Mouse (Mus musculus) liver, embryonic 15.5 days (tissue): ENCODE results near the gene Osbpl3. TPM values are rescaled to one million over a fixed set of nuclear protein-coding genes. Genes with fewer than 3 reads are reported as not detected.
A peak's percentile ranks its signal among the peaks of the same experiment; 100 is the strongest.

ENCODE experiments used
- ATAC-seq: fragments of 200-750 bp; cut with Nextera tagmentation; 2 replicates; pipeline ENCODE4 v1.8.0; 2017; ENCODE audit warnings: moderate number of reproducible peaks, mild to moderate bottlenecking, moderate library complexity; ENCODE audit not compliant: insufficient read depth
- H3K27ac ChIP-seq: fragments of 300-500 bp; sonication (generic); replicated peaks from 2 replicates; pipeline ENCODE4 v1.5.1; 2015; ENCODE audit warnings: mild to moderate bottlenecking, inconsistent platforms
- H3K27me3 ChIP-seq: fragments of 300-500 bp; sonication (generic); 2 replicates; pipeline ENCODE4 v1.6.1; 2015; ENCODE audit warnings: mild to moderate bottlenecking, inconsistent platforms
- H3K36me3 ChIP-seq: fragments of 300-500 bp; sonication (generic); replicated peaks from 2 replicates; pipeline ENCODE4 v1.6.1; 2015; ENCODE audit warnings: moderate library complexity, mild to moderate bottlenecking, inconsistent platforms
- H3K4me1 ChIP-seq: fragments of 300-500 bp; sonication (generic); replicated peaks from 2 replicates; pipeline ENCODE4 v1.6.1; 2015; ENCODE audit warnings: inconsistent platforms
- H3K4me2 ChIP-seq: fragments of 300-500 bp; sonication (generic); 2 replicates; pipeline ENCODE4 v1.6.1; 2015; ENCODE audit warnings: moderate library complexity, mild to moderate bottlenecking, inconsistent platforms
- H3K4me3 ChIP-seq: fragments of 300-500 bp; sonication (generic); replicated peaks from 2 replicates; pipeline ENCODE4 v1.5.1; 2015; ENCODE audit warnings: mild to moderate bottlenecking, inconsistent platforms
- H3K9ac ChIP-seq: fragments of 300-500 bp; sonication (generic); 2 replicates; pipeline ENCODE4 v1.6.1; 2015; ENCODE audit warnings: moderate library complexity, mild to moderate bottlenecking, inconsistent platforms
- H3K9me3 ChIP-seq: fragments of 300-500 bp; sonication (generic); replicated peaks from 2 replicates; pipeline ENCODE4 v1.6.1; 2016; ENCODE audit warnings: inconsistent platforms
- WGBS: fragments of 180-500 bp; shearing (Covaris S2); methylation state at CpG from one replicate; pipeline ENCODE4 v1.1.7; 2015; ENCODE audit warnings: mixed read lengths; ENCODE audit not compliant: insufficient replicate concordance; 5-methylcytosine and 5-hydroxymethylcytosine counted together
- polyA plus RNA-seq: library from polyadenylated mRNA; unstranded; fragments of >200 nt; fragmentation: Nextera tagmentation; extraction: Ambion mirVana; gene quantifications from 2 replicates; pipeline ENCODE4 v1.2.1, GENCODE M21; 2015

Osbpl3 gene
- polyA plus RNA-seq, 1 experiment from 2014 or later = 0.64 TPM

DNA sequence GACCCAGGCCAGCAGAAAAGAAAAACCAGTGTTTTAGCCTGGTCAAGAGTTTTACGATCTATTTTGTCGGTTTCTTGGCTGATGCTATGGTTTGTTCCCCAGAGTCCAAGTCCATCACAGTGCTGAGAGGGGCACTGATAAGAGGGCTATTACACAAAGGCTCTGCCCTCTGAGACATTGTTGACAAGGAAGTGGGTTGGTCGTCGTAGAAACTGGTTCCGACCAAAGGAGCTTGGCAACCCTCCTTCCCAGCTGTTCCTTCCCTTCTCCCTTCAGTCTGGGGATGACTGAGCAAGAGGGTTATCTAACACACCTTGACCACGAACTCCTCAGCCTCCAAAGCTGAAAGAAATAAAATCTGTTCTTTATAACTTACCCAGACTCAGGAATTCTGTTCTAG lies 192.3 kb downstream of the Osbpl3 start, which contains the start of gene Gsdme:
Gene Gsdme, minus strand, starts transcription at position 193 of the 400 bp plus-strand sequence.
- H3K36me3 ChIP-seq = no peaks in the 10 kb centered on the region
- peaks cover 5% of the 10 kb centered on the region; the same call in 1 of the 2 replicates for H3K4me1 ChIP-seq
- H3K9me3 ChIP-seq = no peaks in the 10 kb centered on the region
- no peak within 1 kb of the TSS for H3K4me2 ChIP-seq
- no peak within 1 kb of the TSS for H3K4me3 ChIP-seq
- H3K27me3 ChIP-seq = peaks cover 21% of the 10 kb centered on the region
- no peak within 1 kb of the TSS for H3K9ac ChIP-seq
- no peak within 1 kb of the TSS for H3K27ac ChIP-seq
- WGBS = 41% methylated on average over 6 of the region's 6 CpGs
- no peak for ATAC-seq

DNA sequence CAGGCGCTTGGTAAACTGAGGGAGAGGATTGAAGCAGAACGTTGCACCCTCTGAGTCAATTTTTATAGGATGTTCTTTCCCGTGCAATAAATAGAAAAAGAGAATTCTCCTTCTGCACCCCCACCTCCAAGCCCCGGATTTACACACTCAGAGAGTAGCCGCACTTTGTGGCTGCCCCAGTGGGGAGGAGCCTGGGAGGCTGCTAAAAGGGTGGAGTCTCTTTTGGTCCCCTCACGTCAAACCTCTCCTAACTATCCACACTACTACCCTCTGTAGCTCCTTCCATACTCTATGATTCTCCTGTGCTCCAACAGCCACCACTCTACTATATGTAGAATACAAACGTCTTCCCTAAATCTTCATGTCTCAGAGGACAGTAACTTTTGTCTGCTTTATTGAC lies 193.7 kb downstream of the Osbpl3 start:
- H3K27ac ChIP-seq = no peak overlapping the region
- H3K27me3 ChIP-seq = peaks cover 21% of the 10 kb centered on the region
- H3K4me2 ChIP-seq = peak overlapping the region; percentile 60
- peaks cover 5% of the 10 kb centered on the region; the same call in 1 of the 2 replicates for H3K4me1 ChIP-seq
- peak overlapping the region; percentile 46 for H3K4me3 ChIP-seq
- H3K9ac ChIP-seq = no peak overlapping the region
- H3K36me3 ChIP-seq = no peaks in the 10 kb centered on the region
- 23% methylated on average over 7 of the region's 7 CpGs for WGBS
- H3K9me3 ChIP-seq = no peaks in the 10 kb centered on the region
- no peak for ATAC-seq

DNA sequence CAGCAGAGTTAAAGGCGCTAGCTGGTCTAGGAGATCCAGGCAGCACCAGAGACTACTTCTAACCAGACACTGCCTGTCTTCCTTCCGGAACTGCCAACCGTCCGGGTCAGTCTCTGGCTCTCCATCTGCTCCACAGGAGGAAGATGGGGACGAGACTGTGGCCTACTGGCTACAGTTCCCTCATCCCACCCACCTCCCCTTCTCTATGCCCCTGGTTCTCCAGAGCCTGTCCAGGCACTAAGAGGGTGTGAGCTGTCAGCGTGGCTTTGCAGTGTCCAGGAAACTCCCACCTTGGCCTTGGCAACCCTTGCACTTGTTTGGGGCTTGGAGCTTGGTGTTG lies 194.1 kb downstream of the Osbpl3 start:
- no peak for ATAC-seq
- Histone ChIP-seq H3K4me2 (peak overlapping the region; percentile 60), H3K27me3 (peaks cover 21% of the 10 kb centered on the region), H3K9me3 (no peaks in the 10 kb centered on the region), H3K4me1 (peaks cover 5% of the 10 kb centered on the region; the same call in 1 of the 2 replicates), H3K36me3 (no peaks in the 10 kb centered on the region), H3K27ac (no peak overlapping the region), H3K9ac (no peak overlapping the region), H3K4me3 (peak overlapping the region; percentile 46)
- WGBS = 0% methylated on average over 6 of the region's 6 CpGs

GRCm38 (mm10) chr6:50261201-50261921 lies 194.6 kb downstream of the Osbpl3 start:
- Histone ChIP-seq H3K36me3 (no peaks in the 10 kb centered on the region), H3K4me3 (peak overlapping the region; percentile 46), H3K9me3 (no peaks in the 10 kb centered on the region), H3K4me1 (peaks cover 5% of the 10 kb centered on the region; the same call in 1 of the 2 replicates), H3K9ac (no peak overlapping the region), H3K4me2 (peak overlapping the region; percentile 60), H3K27me3 (peaks cover 21% of the 10 kb centered on the region), H3K27ac (no peak overlapping the region)
- peak; percentile 64 for ATAC-seq
- 5% methylated on average over 27 of the region's 35 CpGs for WGBS

DNA sequence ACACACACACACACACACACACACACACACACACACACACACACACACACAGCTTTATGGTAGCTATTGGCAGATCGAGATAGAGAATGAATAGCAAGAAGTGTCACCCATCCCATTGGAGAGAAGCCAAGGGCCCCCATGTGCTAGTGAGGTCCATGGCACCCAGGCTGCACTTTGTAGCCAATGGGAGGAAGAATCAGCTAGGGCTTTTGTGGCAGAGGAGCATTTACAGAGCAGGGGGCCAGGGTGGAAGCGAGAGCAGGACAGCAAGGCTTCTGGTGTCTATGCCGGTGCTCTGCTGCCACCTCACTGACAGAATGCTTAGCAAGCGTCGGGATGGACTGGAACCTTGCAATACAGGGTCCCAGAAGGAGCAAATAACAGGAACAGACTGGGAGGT lies 200.6 kb downstream of the Osbpl3 start:
- Histone ChIP-seq H3K4me1 (0 out of 2 replicates have a peak, but pooled peaks cover 6% of the 10 kb centered on the region), H3K4me3 (no peak overlapping the region), H3K27ac (no peak overlapping the region), H3K27me3 (no peaks in the 10 kb centered on the region), H3K4me2 (no peak overlapping the region), H3K36me3 (no peaks in the 10 kb centered on the region), H3K9ac (no peak overlapping the region), H3K9me3 (no peaks in the 10 kb centered on the region)
- WGBS = 41% methylated on average over 5 of the region's 5 CpGs
- ATAC-seq = no peak

DNA sequence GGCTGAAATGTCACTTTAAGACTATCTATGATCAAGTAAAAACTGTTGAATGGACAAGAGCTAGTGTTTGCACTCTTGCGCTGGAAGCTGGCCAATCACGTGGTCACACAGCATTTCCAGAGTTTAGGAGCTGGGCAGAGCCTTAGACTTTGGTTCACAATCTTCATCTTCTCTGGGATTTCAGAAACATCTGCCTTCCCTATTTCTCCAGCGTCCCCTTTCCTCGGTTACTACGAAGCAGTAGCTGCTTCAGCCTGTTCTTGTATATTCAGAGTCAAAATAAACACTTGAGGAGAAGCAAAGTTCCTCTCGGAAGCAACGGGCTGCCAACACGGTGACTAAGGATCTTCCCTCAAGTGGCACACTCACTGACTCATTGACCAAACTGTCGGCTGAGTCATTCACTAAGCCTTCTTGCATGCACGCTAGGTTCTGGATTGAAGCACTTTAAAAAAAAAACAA lies 201.2 kb downstream of the Osbpl3 start:
- Histone ChIP-seq H3K27me3 (no peaks in the 10 kb centered on the region), H3K4me1 (0 out of 2 replicates have a peak, but pooled peaks cover 6% of the 10 kb centered on the region), H3K36me3 (no peaks in the 10 kb centered on the region), H3K27ac (no peak overlapping the region), H3K4me2 (peak overlapping the region; percentile 32), H3K4me3 (no peak overlapping the region), H3K9ac (no peak overlapping the region), H3K9me3 (no peaks in the 10 kb centered on the region)
- 13% methylated on average over 10 of the region's 10 CpGs for WGBS
- ATAC-seq = no peak

- ATAC-seq = no peak
- Histone ChIP-seq H3K9ac (no peak overlapping the region), H3K4me2 (no peak overlapping the region), H3K36me3 (no peaks in the 10 kb centered on the region), H3K9me3 (no peaks in the 10 kb centered on the region), H3K4me3 (no peak overlapping the region), H3K27me3 (no peaks in the 10 kb centered on the region), H3K4me1 (0 out of 2 replicates have a peak, but pooled peaks cover 6% of the 10 kb centered on the region), H3K27ac (no peak overlapping the region)
- WGBS = 15% methylated on average over 5 of the region's 5 CpGs
Observed at GRCm38 (mm10) chr6:50252690-50253089, 203.3 kb downstream of the Osbpl3 start.

GRCm38 (mm10) chr6:50247791-50248190 lies 208.2 kb downstream of the Osbpl3 start:
- H3K9me3 ChIP-seq = no peaks in the 10 kb centered on the region
- H3K4me2 ChIP-seq = no peak overlapping the region
- H3K9ac ChIP-seq = no peak overlapping the region
- no peaks in the 10 kb centered on the region for H3K27me3 ChIP-seq
- H3K27ac ChIP-seq = no peak overlapping the region
- 44% methylated on average over 4 of the region's 4 CpGs for WGBS
- no peak overlapping the region for H3K4me3 ChIP-seq
- ATAC-seq = no peak
- no peaks in the 10 kb centered on the region for H3K4me1 ChIP-seq
- H3K36me3 ChIP-seq = no peaks in the 10 kb centered on the region

DNA sequence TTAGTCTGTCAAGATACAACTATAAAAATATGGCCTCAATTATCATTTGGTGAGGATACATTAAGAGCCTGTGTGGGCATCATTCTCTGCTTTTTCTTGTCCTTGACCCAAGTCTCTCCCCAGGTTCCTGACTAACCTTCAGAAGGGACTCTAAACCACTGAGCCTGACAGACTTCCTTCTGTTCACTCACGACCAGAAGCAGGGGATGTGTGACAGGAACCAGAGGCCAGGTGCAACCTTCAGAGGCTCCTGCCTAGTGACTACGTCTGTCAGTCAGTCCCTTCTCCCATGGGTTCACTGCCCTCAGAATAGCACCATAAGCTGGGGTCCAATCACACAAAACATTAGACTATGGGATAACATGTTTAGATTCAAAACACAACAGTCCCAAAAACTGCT lies 208.6 kb downstream of the Osbpl3 start:
- WGBS = 21% methylated on average over 2 of the region's 2 CpGs
- Histone ChIP-seq H3K4me1 (no peaks in the 10 kb centered on the region), H3K27me3 (no peaks in the 10 kb centered on the region), H3K9ac (no peak overlapping the region), H3K4me2 (no peak overlapping the region), H3K36me3 (no peaks in the 10 kb centered on the region), H3K27ac (no peak overlapping the region), H3K9me3 (no peaks in the 10 kb centered on the region), H3K4me3 (no peak overlapping the region)
- no peak for ATAC-seq

- no peak overlapping the region for H3K4me3 ChIP-seq
- H3K27me3 ChIP-seq = no peaks in the 10 kb centered on the region
- H3K9me3 ChIP-seq = no peaks in the 10 kb centered on the region
- no peak overlapping the region for H3K4me2 ChIP-seq
- no peaks in the 10 kb centered on the region for H3K36me3 ChIP-seq
- no peak overlapping the region for H3K27ac ChIP-seq
- 38% methylated on average over 4 of the region's 4 CpGs for WGBS
- peaks cover 17% of the 10 kb centered on the region for H3K4me1 ChIP-seq
- no peak overlapping the region for H3K9ac ChIP-seq
- ATAC-seq = no peak
Observed at GRCm38 (mm10) chr6:50244967-50245366, 211.0 kb downstream of the Osbpl3 start.

DNA sequence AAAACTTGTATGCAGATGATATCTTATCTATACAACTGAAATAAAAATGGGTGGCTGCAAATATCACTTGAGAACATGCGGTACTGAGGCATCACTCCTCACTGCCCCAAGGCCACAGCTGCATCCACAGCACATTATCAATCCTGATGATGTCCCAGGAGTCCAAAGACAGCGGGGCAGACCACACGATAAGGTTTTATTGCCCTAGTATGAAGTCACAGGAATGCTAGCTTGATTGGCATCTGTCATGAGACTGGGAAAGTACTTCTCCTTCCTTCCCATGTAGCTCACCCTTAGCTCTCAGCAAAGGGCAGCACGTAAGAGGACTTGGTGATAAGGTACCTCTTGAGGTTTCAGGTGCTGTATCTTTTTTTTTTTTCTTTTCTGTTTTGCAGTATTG lies 211.9 kb downstream of the Osbpl3 start:
- Histone ChIP-seq H3K27ac (no peak overlapping the region), H3K9ac (no peak overlapping the region), H3K27me3 (no peaks in the 10 kb centered on the region), H3K9me3 (no peaks in the 10 kb centered on the region), H3K4me3 (no peak overlapping the region), H3K4me2 (no peak overlapping the region), H3K36me3 (no peaks in the 10 kb centered on the region), H3K4me1 (peaks cover 18% of the 10 kb centered on the region)
- 56% methylated on average over 4 of the region's 4 CpGs for WGBS
- ATAC-seq = no peak
